Mouse (Mus musculus) CH12.LX (cell line): Measurements from ENCODE around the gene Rph3al. TPM values are rescaled to one million over a fixed set of nuclear protein-coding genes. Genes with fewer than 3 reads are reported as not detected.
A peak's percentile ranks its signal among the peaks of the same experiment; 100 is the strongest.

ENCODE experiments used
- DNase-seq: peaks from one replicate; pipeline ENCODE4 v3.0.0-alpha.2; 2013; ENCODE audit errors: extremely low read depth
- H3K27ac ChIP-seq: 2 replicates; pipeline ENCODE4 v1.5.1; 2012; ENCODE audit warnings: low read depth, mild to moderate bottlenecking, control low read depth, moderate library complexity; ENCODE audit not compliant: insufficient read depth
- H3K27me3 ChIP-seq: replicated peaks from 2 replicates; pipeline ENCODE3; 2012; ENCODE audit warnings: inconsistent platforms
- H3K36me3 ChIP-seq, 2 experiments: replicated peaks in 1 of 2; 2 replicates each; pipeline versions ENCODE3 to v1.6.1; 2012; ENCODE audit warnings: inconsistent platforms in 1 of 2, low read length in 1 of 2, mild to moderate bottlenecking in 1 of 2, mixed read lengths in 1 of 2, moderate library complexity in 1 of 2; ENCODE audit not compliant: control insufficient read depth in 1 of 2, insufficient read depth in 1 of 2
- H3K4me1 ChIP-seq, 2 experiments: 2 replicates each; pipeline ENCODE4 v1.6.1; 2012; ENCODE audit warnings: inconsistent platforms in 1 of 2, moderate library complexity in 1 of 2; ENCODE audit not compliant: insufficient read depth in 2 of 2, control insufficient read depth in 1 of 2
- H3K4me2 ChIP-seq: 2 replicates; pipeline ENCODE4 v1.6.1; 2012; ENCODE audit warnings: low read depth, mild to moderate bottlenecking, control low read depth; ENCODE audit not compliant: poor library complexity, insufficient read depth, severe bottlenecking
- H3K4me3 ChIP-seq, 3 experiments: fragments of 150-350 bp in 1 of 3; sonication (generic) in 1 of 3; replicated peaks in 1 of 3; 2 replicates each; pipeline versions ENCODE3 to v1.5.1; 2011 to 2012; ENCODE audit warnings: low read depth in 2 of 3, low read length in 2 of 3, mild to moderate bottlenecking in 2 of 3, moderate library complexity in 2 of 3, control low read depth in 1 of 3, improper control_type of control experiment in 1 of 3, inconsistent platforms in 1 of 3, mixed read lengths in 1 of 3; ENCODE audit not compliant: poor library complexity in 1 of 3
- H3K79me2 ChIP-seq: replicated peaks from 2 replicates; pipeline ENCODE4 v1.6.1; 2012; ENCODE audit warnings: mild to moderate bottlenecking, moderate library complexity; ENCODE audit not compliant: control insufficient read depth, poor library complexity, insufficient read depth, severe bottlenecking; ENCODE audit errors: extremely low read depth
- H3K9ac ChIP-seq: 2 replicates; pipeline ENCODE4 v1.6.1; 2012; ENCODE audit warnings: low read depth, mild to moderate bottlenecking, control low read depth, moderate library complexity; ENCODE audit not compliant: insufficient read depth
- H3K9me3 ChIP-seq: replicated peaks from 2 replicates; pipeline ENCODE3; 2012; ENCODE audit warnings: low read length, inconsistent platforms, mixed read lengths
- CHD1 ChIP-seq: IDR thresholded peaks from 2 replicates; pipeline ENCODE4 v1.6.1; 2012; ENCODE audit warnings: low read depth, low read length, improper control_type of control experiment, inconsistent platforms
- CTCF ChIP-seq, 2 experiments: IDR thresholded peaks in 1 of 2; conservative IDR thresholded peaks in 1 of 2; 2 replicates each; pipeline ENCODE4 v1.5.1; 2011 to 2012; ENCODE audit warnings: low read depth in 2 of 2, low read length in 2 of 2, improper control_type of control experiment in 1 of 2, inconsistent platforms in 1 of 2, mild to moderate bottlenecking in 1 of 2, moderate library complexity in 1 of 2
- E2F4 ChIP-seq: IDR thresholded peaks from 2 replicates; pipeline ENCODE4 v1.6.1; 2011; ENCODE audit warnings: low read depth, low read length, improper control_type of control experiment; ENCODE audit not compliant: insufficient replicate concordance
- EP300 ChIP-seq: IDR thresholded peaks from 2 replicates; pipeline ENCODE4 v1.6.1; 2011; ENCODE audit warnings: low read length, improper control_type of control experiment
- GABPA ChIP-seq: IDR thresholded peaks from 2 replicates; pipeline ENCODE4 v1.6.1; 2012; ENCODE audit warnings: low read depth, low read length, improper control_type of control experiment, inconsistent platforms; ENCODE audit not compliant: insufficient replicate concordance
- JUN ChIP-seq: IDR thresholded peaks from 2 replicates; pipeline ENCODE4 v1.6.1; 2011; ENCODE audit warnings: low read depth, mild to moderate bottlenecking, low read length, improper control_type of control experiment, moderate library complexity; ENCODE audit not compliant: insufficient read depth
- JUND ChIP-seq: conservative IDR thresholded peaks from 2 replicates; pipeline ENCODE4 v1.6.1; 2011; ENCODE audit warnings: low read depth, low read length, improper control_type of control experiment
- MAX ChIP-seq: IDR thresholded peaks from 2 replicates; pipeline ENCODE4 v1.6.1; 2011; ENCODE audit warnings: low read length, improper control_type of control experiment
- NELFE ChIP-seq: IDR thresholded peaks from 2 replicates; pipeline ENCODE4 v1.6.1; 2011; ENCODE audit warnings: low read depth, low read length, improper control_type of control experiment
- NRF1 ChIP-seq: IDR thresholded peaks from 2 replicates; pipeline ENCODE4 v1.6.1; 2014; ENCODE audit warnings: low read depth, mild to moderate bottlenecking, inconsistent platforms, low read length, improper control_type of control experiment, moderate library complexity
- POLR2A ChIP-seq: IDR thresholded peaks from 2 replicates; pipeline ENCODE4 v1.6.1; 2011; ENCODE audit warnings: low read depth, mild to moderate bottlenecking, improper control_type of control experiment, low read length
- RAD21 ChIP-seq: IDR thresholded peaks from 2 replicates; pipeline ENCODE4 v1.6.1; 2011; ENCODE audit warnings: low read depth, mild to moderate bottlenecking, low read length, improper control_type of control experiment, moderate library complexity
- SIN3A ChIP-seq: IDR thresholded peaks from 2 replicates; pipeline ENCODE4 v1.6.1; 2012; ENCODE audit warnings: low read length, improper control_type of control experiment, inconsistent platforms
- SMC3 ChIP-seq: IDR thresholded peaks from 2 replicates; pipeline ENCODE4 v1.6.1; 2011; ENCODE audit warnings: low read depth, low read length, improper control_type of control experiment
- TBP ChIP-seq: conservative IDR thresholded peaks from 2 replicates; pipeline ENCODE4 v1.6.1; 2011; ENCODE audit warnings: low read depth, low read length, improper control_type of control experiment
- TCF12 ChIP-seq: IDR thresholded peaks from 2 replicates; pipeline ENCODE4 v1.6.1; 2014; ENCODE audit warnings: low read depth, mild to moderate bottlenecking, inconsistent platforms, low read length, improper control_type of control experiment
- UBTF ChIP-seq: IDR thresholded peaks from 2 replicates; pipeline ENCODE4 v1.6.1; 2012; ENCODE audit warnings: low read depth, mild to moderate bottlenecking, inconsistent platforms, low read length, improper control_type of control experiment, moderate library complexity
- ZKSCAN1 ChIP-seq: IDR thresholded peaks from 2 replicates; pipeline ENCODE4 v1.6.1; 2012; ENCODE audit warnings: low read depth, inconsistent platforms, low read length, improper control_type of control experiment, borderline replicate concordance
- dilution Hi-C: fragments of 300-500 bp; cut with MboI; formaldehyde crosslinking; loops from 2 replicates; pipeline ENCODE4 v1.14.3; 2020; ENCODE audit warnings: low sequenced_read_pairs; ENCODE audit not compliant: extremely low pct_unique_long_range_greater_than_20kb, extremely low pct_ligation_motif_present
- in situ Hi-C: fragments of 300-500 bp; cut with MboI; formaldehyde crosslinking; loops from 3 replicates; pipeline ENCODE4 v1.14.3; 2019; ENCODE audit warnings: low sequenced_read_pairs, low pct_ligation_motif_present, low pct_unique_long_range_greater_than_20kb, mixed read lengths
- polyA plus RNA-seq: library from polyadenylated mRNA; unstranded; fragments of >175 nt; gene quantifications from 2 replicates; pipeline ENCODE4 v1.2.1, GENCODE M21; 2012; ENCODE audit warnings: low read depth; ENCODE audit not compliant: insufficient read length
- total RNA-seq, 2 experiments: library from RNA; depleted of rRNA; stranded (reverse); fragments of 300-350 nt in 1 of 2; fragments of >200 nt in 1 of 2; gene quantifications; 2 replicates each; pipeline ENCODE4 v1.2.3; 2012 to 2014

The Rph3al gene
- total and polyA plus RNA-seq, 3 experiments: 0.34 to 0.39 TPM; not detected in 1

DNA sequence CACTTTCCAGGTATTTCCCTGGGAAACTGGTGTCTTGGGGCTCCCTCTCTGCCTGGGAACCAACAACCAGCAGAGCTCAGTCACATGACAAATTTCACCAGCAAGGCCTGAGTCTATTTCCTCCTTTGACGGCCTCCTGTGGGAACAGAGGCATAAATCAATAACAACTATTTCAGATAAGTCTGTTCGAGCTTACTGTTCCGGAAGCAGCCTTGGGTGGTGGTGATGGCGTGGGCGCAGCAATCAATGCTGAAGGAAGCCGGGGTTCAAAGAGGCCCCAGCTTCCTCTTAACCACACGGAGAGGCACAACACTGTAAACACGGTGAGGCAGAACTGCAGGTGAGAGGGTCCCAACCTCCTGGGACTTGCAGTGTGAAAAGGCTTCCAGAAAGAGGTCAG lies 38.5 kb upstream of the Rph3al start:
- no peak overlapping the region for H3K9ac ChIP-seq

DNA sequence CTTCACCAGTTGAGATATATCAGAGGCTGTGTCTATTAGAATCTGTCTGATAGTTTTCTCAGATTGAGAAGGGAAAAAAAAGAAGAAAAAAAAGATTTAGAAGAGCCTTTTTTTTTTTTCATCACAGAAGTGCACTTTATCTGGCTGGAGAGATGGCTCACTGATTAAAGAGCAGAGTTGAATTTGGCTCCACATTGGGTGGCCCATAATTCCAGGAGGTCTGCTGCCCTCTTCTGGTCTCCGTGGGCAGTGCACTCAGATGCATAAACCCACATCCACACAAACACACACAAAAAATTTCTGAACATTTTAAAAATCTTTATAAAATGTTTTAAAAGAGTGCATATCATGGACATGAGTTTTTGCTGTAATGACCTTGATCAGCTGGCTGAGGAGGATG lies 35.8 kb upstream of the Rph3al start:
- peak; percentile 39 for TF ChIP-seq RAD21
- peak; percentile 43 to 59; a peak in 3 of 4 replicates for TF ChIP-seq CTCF (conservative IDR thresholded peaks at IDR 0.05 in 1 of 2, IDR thresholded peaks at IDR 0.05 in 1 of 2; ENCODE audit: low read depth in 2 of 2, low read length in 2 of 2)
- no peak for TF ChIP-seq GABPA
- TF ChIP-seq NRF1: no peak
- H3K4me2 ChIP-seq: no peak overlapping the region
- peaks cover 0 to 11% of the 10 kb centered on the region in 2 experiments; a peak in 2 of 4 replicates for H3K4me1 ChIP-seq
- no peaks in the 10 kb centered on the region for H3K36me3 ChIP-seq
- dilution Hi-C loops (no loop called here), in situ Hi-C loops (no loop called here)
- no peak overlapping the region for H3K4me3 ChIP-seq
- peak; percentile 24 for DNase-seq
- H3K79me2 ChIP-seq: no peaks in the 10 kb centered on the region
- H3K9me3 ChIP-seq: peaks cover 4% of the 10 kb centered on the region
- H3K27ac ChIP-seq: no peak overlapping the region
- no peak overlapping the region for H3K9ac ChIP-seq
- H3K27me3 ChIP-seq: peaks cover 33% of the 10 kb centered on the region

More for the DNA sequence above, 38.5 kb upstream of the Rph3al start:
- DNase-seq: peak; percentile 15
- no peak overlapping the region for H3K4me3 ChIP-seq
- no peaks in the 10 kb centered on the region for H3K79me2 ChIP-seq
- in situ Hi-C loops (no loop called here), dilution Hi-C loops (no loop called here)
- H3K4me1 ChIP-seq: peaks cover 0 to 15% of the 10 kb centered on the region in 2 experiments; a peak in 2 of 4 replicates
- H3K36me3 ChIP-seq: no peaks in the 10 kb centered on the region
- no peak for TF ChIP-seq SIN3A
- TF ChIP-seq ZKSCAN1: no peak
- TF ChIP-seq EP300: 0 out of 2 replicates have a peak, but pooled peaks have one; percentile 7
- TF ChIP-seq CHD1: no peak
- no peak for TF ChIP-seq MAX
- no peak for TF ChIP-seq TCF12
- TF ChIP-seq NELFE: no peak
- H3K9me3 ChIP-seq: peaks cover 4% of the 10 kb centered on the region
- no peak overlapping the region for H3K27ac ChIP-seq
- peaks cover 14% of the 10 kb centered on the region for H3K27me3 ChIP-seq
- H3K4me2 ChIP-seq: no peak overlapping the region

DNA sequence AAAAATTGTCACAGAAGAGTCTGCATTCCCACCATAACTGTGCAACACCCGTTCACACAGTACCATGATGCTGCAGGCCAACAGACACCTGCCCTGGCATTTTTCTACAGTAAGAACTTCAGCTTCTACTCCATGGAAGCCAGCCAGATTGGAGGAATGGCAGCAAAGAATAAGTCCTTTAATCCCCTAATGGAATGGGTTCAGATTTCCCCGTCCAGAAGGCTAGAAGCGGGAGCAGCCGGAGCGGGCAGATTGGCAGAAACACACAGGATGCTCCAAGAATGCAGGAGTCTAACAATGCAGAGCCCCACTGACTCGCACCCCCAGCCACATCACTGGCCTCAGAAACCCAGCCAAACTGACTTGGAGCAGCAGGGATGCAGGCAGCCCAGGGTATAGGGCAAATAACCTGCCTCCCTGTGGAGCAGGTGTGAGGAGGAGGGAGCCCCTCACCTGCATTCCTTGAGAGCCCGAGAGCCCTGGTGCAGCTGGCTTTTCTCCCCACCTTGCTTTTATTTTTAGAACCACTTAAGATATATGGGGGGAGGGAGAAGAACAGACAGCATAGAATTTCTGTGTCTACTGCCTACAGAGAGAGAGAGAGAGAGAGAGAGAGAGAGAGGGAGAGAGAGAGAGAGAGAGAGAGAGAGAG lies 34.8 kb upstream of the Rph3al start:
- peaks cover 4% of the 10 kb centered on the region for H3K9me3 ChIP-seq
- H3K27me3 ChIP-seq: peaks cover 42% of the 10 kb centered on the region
- no peak for DNase-seq
- H3K9ac ChIP-seq: no peak overlapping the region
- H3K36me3 ChIP-seq: no peaks in the 10 kb centered on the region
- H3K4me3 ChIP-seq: no peak overlapping the region
- H3K4me1 ChIP-seq: peaks cover 0 to 11% of the 10 kb centered on the region in 2 experiments; a peak in 2 of 4 replicates
- H3K79me2 ChIP-seq: no peaks in the 10 kb centered on the region
- TF ChIP-seq SMC3 (no peak), TBP (no peak), TCF12 (no peak), NELFE (no peak), CHD1 (no peak), CTCF (conservative IDR thresholded peaks at IDR 0.05 in 1 of 2, IDR thresholded peaks at IDR 0.05 in 1 of 2; ENCODE audit: low read depth in 2 of 2, low read length in 2 of 2) (no peak), JUND (no peak), POLR2A (no peak), JUN (no peak), E2F4 (no peak), UBTF (no peak)
- in situ Hi-C loops: no loop called here
- no peak overlapping the region for H3K27ac ChIP-seq
- dilution Hi-C loops: no loop called here
- H3K4me2 ChIP-seq: no peak overlapping the region
